Mouse (Mus musculus) lung, postnatal 0 days (tissue): ENCODE results near the gene Adamtsl3. TPM values are rescaled to one million over a fixed set of nuclear protein-coding genes. Genes with fewer than 3 reads are reported as not detected.
A peak's percentile ranks its signal among the peaks of the same experiment; 100 is the strongest.

Experiments used
- ATAC-seq: fragments of 200-750 bp; cut with Nextera tagmentation; 2 replicates; pipeline ENCODE4 v1.8.0; 2017; ENCODE audit warnings: moderate library complexity
- DNase-seq: peaks from one replicate; pipeline ENCODE4 v3.0.0-alpha.2; 2016; ENCODE audit warnings: low spot score
- H3K27ac ChIP-seq: fragments of 300-500 bp; sonication (generic); 2 replicates; pipeline ENCODE4 v1.5.1; 2014; ENCODE audit warnings: antibody characterized with exemption, mild to moderate bottlenecking, low read length, mixed read lengths
- H3K27me3 ChIP-seq: fragments of 300-500 bp; sonication (generic); replicated peaks from 2 replicates; pipeline ENCODE4 v1.6.1; 2014; ENCODE audit warnings: low read length, mixed read lengths; ENCODE audit not compliant: insufficient read depth
- H3K36me3 ChIP-seq: fragments of 300-500 bp; sonication (generic); 2 replicates; pipeline ENCODE4 v1.6.1; 2014; ENCODE audit warnings: low read length, mixed read lengths; ENCODE audit not compliant: insufficient read depth
- H3K4me1 ChIP-seq: fragments of 300-500 bp; sonication (generic); 2 replicates; pipeline ENCODE4 v1.6.1; 2014; ENCODE audit warnings: antibody characterized with exemption, low read depth, low read length, mixed read lengths; ENCODE audit not compliant: insufficient read depth
- H3K4me2 ChIP-seq: fragments of 300-500 bp; sonication (generic); replicated peaks from 2 replicates; pipeline ENCODE4 v1.6.1; 2014; ENCODE audit warnings: low read depth, mild to moderate bottlenecking, low read length, moderate library complexity, mixed read lengths
- H3K4me3 ChIP-seq: fragments of 300-500 bp; sonication (generic); 2 replicates; pipeline ENCODE4 v1.5.1; 2014; ENCODE audit warnings: low read depth, low read length
- H3K9ac ChIP-seq: fragments of 300-500 bp; sonication (generic); replicated peaks from 2 replicates; pipeline ENCODE4 v1.6.1; 2014; ENCODE audit warnings: low read depth, mild to moderate bottlenecking
- H3K9me3 ChIP-seq: fragments of 300-500 bp; sonication (generic); 2 replicates; pipeline ENCODE4 v1.6.1; 2016; ENCODE audit warnings: low read length, mixed read lengths
- CTCF ChIP-seq: IDR thresholded peaks from 2 replicates; pipeline ENCODE4 v1.5.1; 2016; ENCODE audit warnings: antibody characterized with exemption, mild to moderate bottlenecking
- EP300 ChIP-seq: IDR thresholded peaks from 2 replicates; pipeline ENCODE4 v1.6.1; 2016; ENCODE audit warnings: antibody characterized with exemption, mild to moderate bottlenecking, control low read depth
- WGBS: fragments of 180-500 bp; shearing (Covaris S2); extraction: QIAGEN DNeasy Blood & Tissue Kit; methylation state at CpG from one replicate; pipeline ENCODE4 v1.1.7; 2014; 5-methylcytosine and 5-hydroxymethylcytosine counted together
- polyA plus RNA-seq: library from polyadenylated mRNA; unstranded; fragments of >200 nt; fragmentation: Nextera tagmentation; extraction: Ambion mirVana; gene quantifications from 2 replicates; pipeline ENCODE4 v1.2.1, GENCODE M21; 2015

Adamtsl3 gene
- polyA plus RNA-seq, 1 experiment from 2014 or later = 2.4 TPM

DNA sequence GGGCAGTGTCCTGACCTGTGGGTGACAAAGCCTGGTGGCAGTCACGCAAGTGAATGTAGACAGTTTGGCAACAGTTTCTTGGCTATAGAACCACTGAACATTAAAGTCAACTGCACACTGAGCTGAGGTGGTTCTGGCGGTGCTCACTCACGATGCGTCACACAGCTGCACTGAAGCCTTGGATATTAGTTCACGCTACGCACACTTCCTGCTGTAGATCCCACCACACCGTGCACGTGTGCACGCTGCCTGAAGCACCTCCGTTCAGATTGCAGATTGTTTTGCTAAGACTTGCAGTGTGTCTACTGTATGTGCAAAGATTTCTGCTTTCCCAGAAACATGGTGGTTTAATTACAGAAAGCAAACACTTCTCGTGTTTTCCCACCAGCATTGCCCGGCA, 17.0 kb upstream of the Adamtsl3 start:
- TF ChIP-seq CTCF = no peak
- TF ChIP-seq EP300 = no peak
- Histone ChIP-seq H3K27ac (no peak overlapping the region), H3K4me1 (no peaks in the 10 kb centered on the region), H3K9ac (no peak overlapping the region), H3K9me3 (no peaks in the 10 kb centered on the region), H3K36me3 (no peaks in the 10 kb centered on the region), H3K4me3 (no peak overlapping the region), H3K27me3 (no peaks in the 10 kb centered on the region), H3K4me2 (peak overlapping the region; percentile 27)
- peak; percentile 17 for DNase-seq
- WGBS = 61% methylated on average over 12 of the region's 12 CpGs
- ATAC-seq = peak; percentile 16; the same call in 1 of the 2 replicates

DNA sequence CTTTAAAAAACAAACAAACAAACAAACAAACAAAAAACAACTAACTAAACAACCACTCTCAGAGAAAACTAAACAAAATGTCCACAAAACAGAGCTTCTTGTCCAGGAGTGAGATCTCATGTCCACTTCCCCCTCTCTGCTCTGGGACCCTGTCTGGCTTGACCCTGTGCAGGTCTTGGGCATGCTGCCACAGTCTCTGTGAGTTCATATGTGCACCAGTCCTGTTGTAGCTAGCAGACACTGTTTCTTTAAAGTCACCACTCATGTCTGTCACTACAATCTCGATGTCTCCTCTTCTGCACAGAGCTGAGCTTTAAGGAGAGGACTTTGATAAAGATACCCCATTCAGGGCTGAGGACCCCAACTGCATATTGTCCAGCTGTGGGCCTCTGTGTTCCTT, 8.9 kb upstream of the Adamtsl3 start:
- TF ChIP-seq CTCF (no peak), EP300 (no peak)
- Histone ChIP-seq H3K9me3 (no peaks in the 10 kb centered on the region), H3K9ac (no peak overlapping the region), H3K27me3 (no peaks in the 10 kb centered on the region), H3K27ac (no peak overlapping the region), H3K36me3 (no peaks in the 10 kb centered on the region), H3K4me1 (no peaks in the 10 kb centered on the region), H3K4me3 (no peak overlapping the region), H3K4me2 (no peak overlapping the region)
- 35% methylated on average over 1 of the region's 1 CpGs for WGBS
- DNase-seq (no peak), ATAC-seq (no peak)

DNA sequence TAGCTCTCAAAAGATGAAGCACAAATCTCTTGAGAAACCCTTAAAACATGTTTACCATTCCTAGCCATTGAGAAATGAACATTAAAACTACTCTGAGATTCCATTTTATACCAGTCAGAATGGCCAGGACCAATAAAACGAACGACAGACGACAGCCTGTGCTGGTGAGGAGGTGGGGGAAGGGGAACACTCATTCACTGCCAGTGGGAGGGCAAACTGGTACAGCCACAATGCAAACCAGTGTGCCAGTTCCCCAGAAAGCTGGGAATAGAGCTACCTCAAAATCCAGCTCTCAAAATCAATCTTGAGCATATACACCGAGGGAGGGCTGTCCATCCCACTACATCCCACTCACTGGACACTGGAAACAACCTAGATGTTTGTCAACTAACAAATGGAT, 8.3 kb upstream of the Adamtsl3 start:
- 42% methylated on average over 4 of the region's 4 CpGs for WGBS
- Histone ChIP-seq H3K4me3 (no peak overlapping the region), H3K4me1 (no peaks in the 10 kb centered on the region), H3K27ac (no peak overlapping the region), H3K9me3 (no peaks in the 10 kb centered on the region), H3K4me2 (no peak overlapping the region), H3K36me3 (no peaks in the 10 kb centered on the region), H3K27me3 (no peaks in the 10 kb centered on the region), H3K9ac (no peak overlapping the region)
- DNase-seq (no peak), ATAC-seq (no peak)
- TF ChIP-seq CTCF (no peak), EP300 (no peak)

GRCm38 (mm10) chr7:82327881-82328280, 7.6 kb upstream of the Adamtsl3 start:
- H3K36me3 ChIP-seq = no peaks in the 10 kb centered on the region
- TF ChIP-seq CTCF (no peak), EP300 (no peak)
- H3K4me2 ChIP-seq = no peak overlapping the region
- DNase-seq (no peak), ATAC-seq (no peak)
- WGBS = 56% methylated on average over 5 of the region's 5 CpGs
- H3K9ac ChIP-seq = no peak overlapping the region
- no peaks in the 10 kb centered on the region for H3K4me1 ChIP-seq
- H3K4me3 ChIP-seq = no peak overlapping the region
- H3K9me3 ChIP-seq = no peaks in the 10 kb centered on the region
- H3K27me3 ChIP-seq = no peaks in the 10 kb centered on the region
- no peak overlapping the region for H3K27ac ChIP-seq

GRCm38 (mm10) chr7:82329831-82330230, 5.7 kb upstream of the Adamtsl3 start:
- Histone ChIP-seq H3K27ac (no peak overlapping the region), H3K27me3 (0 out of 2 replicates have a peak, but pooled peaks cover 12% of the 10 kb centered on the region), H3K4me2 (no peak overlapping the region), H3K4me1 (no peaks in the 10 kb centered on the region), H3K36me3 (no peaks in the 10 kb centered on the region), H3K4me3 (no peak overlapping the region), H3K9ac (no peak overlapping the region), H3K9me3 (no peaks in the 10 kb centered on the region)
- DNase-seq (no peak), ATAC-seq (no peak)
- TF ChIP-seq EP300 (no peak), CTCF (no peak)
- 65% methylated on average over 4 of the region's 4 CpGs for WGBS

DNA sequence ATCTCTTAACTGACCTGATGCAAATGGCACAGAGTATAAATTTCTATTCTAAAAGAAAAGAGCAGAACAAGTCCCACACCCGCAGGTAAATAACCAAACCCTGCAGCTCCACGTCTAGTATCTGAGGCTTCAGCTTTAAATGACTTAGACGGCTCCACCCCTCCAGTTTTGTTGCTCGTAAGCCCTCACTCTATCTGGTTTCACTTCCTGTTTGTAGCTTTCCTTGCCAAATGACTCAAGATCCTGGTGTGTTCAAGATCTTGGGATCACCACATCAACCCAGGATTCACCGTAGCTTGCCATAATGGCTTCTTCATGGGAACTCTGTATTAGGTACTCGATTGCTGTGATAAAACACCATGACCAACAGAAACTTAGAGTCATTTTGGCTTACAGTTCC, 4.6 kb upstream of the Adamtsl3 start:
- ATAC-seq (no peak), DNase-seq (no peak)
- 0 out of 2 replicates have a peak, but pooled peaks cover under 1% of the 10 kb centered on the region for H3K4me1 ChIP-seq
- H3K4me2 ChIP-seq = no peak overlapping the region
- H3K36me3 ChIP-seq = no peaks in the 10 kb centered on the region
- TF ChIP-seq CTCF (no peak), EP300 (no peak)
- 62% methylated on average over 6 of the region's 6 CpGs for WGBS
- H3K4me3 ChIP-seq = no peak overlapping the region
- no peaks in the 10 kb centered on the region for H3K9me3 ChIP-seq
- H3K9ac ChIP-seq = no peak overlapping the region
- no peak overlapping the region for H3K27ac ChIP-seq
- peaks cover 22% of the 10 kb centered on the region for H3K27me3 ChIP-seq

GRCm38 (mm10) chr7:82334000-82334399, 1.5 kb upstream of the Adamtsl3 start:
- Histone ChIP-seq H3K4me3 (no peak overlapping the region), H3K4me2 (no peak overlapping the region), H3K27me3 (peaks cover 33% of the 10 kb centered on the region), H3K4me1 (peaks cover 6% of the 10 kb centered on the region; the same call in 1 of the 2 replicates), H3K27ac (no peak overlapping the region), H3K9ac (no peak overlapping the region), H3K36me3 (no peaks in the 10 kb centered on the region), H3K9me3 (no peaks in the 10 kb centered on the region)
- 32% methylated on average over 1 of the region's 1 CpGs for WGBS
- no peak for DNase-seq
- no peak for ATAC-seq
- TF ChIP-seq CTCF (no peak), EP300 (no peak)
